Mouse (Mus musculus) heart, postnatal 25 days (tissue): Measurements from ENCODE around the gene Usp53. TPM values are rescaled to one million over a fixed set of nuclear protein-coding genes. Genes with fewer than 3 reads are reported as not detected.

Experiments used
- DNase-seq: peaks from one replicate; pipeline ENCODE4 v3.0.0; 2022; ENCODE audit warnings: low spot score
- intact Hi-C: fragments of 180-260 bp; cut with DNase I; formaldehyde crosslinking; loops from one replicate; pipeline ENCODE4 v1.15.1; 2025
- total RNA-seq, 2 experiments: library from RNA; stranded (reverse); gene quantifications; 2 replicates each; pipeline ENCODE4 v1.2.3; 2021

Gene Usp53
- total RNA-seq: 1 to 10 TPM; 7.7 to 9.4 TPM

- peak; percentile 91 for DNase-seq
- intact Hi-C loops: loop anchor here (5.0 to 10.0 kb wide), 2 partner anchors 62 to 520 kb away; partner anchors contain the start of gene 1810037I17Rik
Observed at GRCm38 (mm10) chr3:122984249-122985182, at the start of gene Usp53. Gene Usp53, minus strand, starts transcription at chr3:122984510.

- intact Hi-C loops: loop anchor here (5.0 kb wide), 1 partner anchor 38 kb away; no protein-coding TSS in a partner anchor
- no peak for DNase-seq
Observed at GRCm38 (mm10) chr3:123033804-123034203, 49.5 kb upstream of the Usp53 start.

GRCm38 (mm10) chr3:123025634-123026033 lies 41.3 kb upstream of the Usp53 start:
- DNase-seq: no peak
- intact Hi-C loops: loop anchor here (5.0 kb wide), 1 partner anchor 77 kb away; no protein-coding TSS in a partner anchor

GRCm38 (mm10) chr3:123024496-123025234 lies 40.4 kb upstream of the Usp53 start:
- intact Hi-C loops: loop anchor here (5.0 kb wide), 1 partner anchor 78 kb away; no protein-coding TSS in a partner anchor
- DNase-seq: no peak

- DNase-seq: no peak
- intact Hi-C loops: no loop called here
Observed at GRCm38 (mm10) chr3:123018792-123019191, 34.5 kb upstream of the Usp53 start.

GRCm38 (mm10) chr3:123013476-123013875 lies 29.2 kb upstream of the Usp53 start:
- DNase-seq: no peak
- intact Hi-C loops: no loop called here

- intact Hi-C loops: no loop called here
- DNase-seq: no peak
Observed at GRCm38 (mm10) chr3:123009417-123009816, 25.1 kb upstream of the Usp53 start.

GRCm38 (mm10) chr3:123007386-123007785 lies 23.1 kb upstream of the Usp53 start:
- intact Hi-C loops: no loop called here
- DNase-seq: no peak

GRCm38 (mm10) chr3:123001053-123001452 lies 16.7 kb upstream of the Usp53 start:
- intact Hi-C loops: no loop called here
- DNase-seq: no peak

GRCm38 (mm10) chr3:122998511-122998910 lies 14.2 kb upstream of the Usp53 start:
- intact Hi-C loops: no loop called here
- DNase-seq: no peak

GRCm38 (mm10) chr3:122996968-122997367 lies 12.7 kb upstream of the Usp53 start:
- DNase-seq: no peak
- intact Hi-C loops: no loop called here

GRCm38 (mm10) chr3:122986906-122987305 lies 2.6 kb upstream of the Usp53 start:
- intact Hi-C loops: loop anchor here (5.0 to 10.0 kb wide), 2 partner anchors 65 to 518 kb away; partner anchors contain the start of gene 1810037I17Rik
- no peak for DNase-seq

GRCm38 (mm10) chr3:122986386-122986785 lies 2.1 kb upstream of the Usp53 start:
- intact Hi-C loops: loop anchor here (5.0 to 10.0 kb wide), 2 partner anchors 64 to 518 kb away; partner anchors contain the start of gene 1810037I17Rik
- no peak for DNase-seq

GRCm38 (mm10) chr3:122985183-122985944 lies 1.1 kb upstream of the Usp53 start:
- intact Hi-C loops: loop anchor here (5.0 to 10.0 kb wide), 2 partner anchors 63 to 519 kb away; partner anchors contain the start of gene 1810037I17Rik
- DNase-seq: no peak

GRCm38 (mm10) chr3:122983849-122984248 lies 461 bp downstream of the Usp53 start:
- no peak for DNase-seq
- intact Hi-C loops: loop anchor here (10.0 kb wide), 1 partner anchor 521 kb away; no protein-coding TSS in a partner anchor

GRCm38 (mm10) chr3:122975964-122976363 lies 8.3 kb downstream of the Usp53 start:
- intact Hi-C loops: no loop called here

GRCm38 (mm10) chr3:122975363-122975762 lies 8.9 kb downstream of the Usp53 start:
- DNase-seq: no peak
- intact Hi-C loops: no loop called here

More at GRCm38 (mm10) chr3:122975964-122976363, 8.3 kb downstream of the Usp53 start:
- DNase-seq: no peak

GRCm38 (mm10) chr3:122974833-122975232 lies 9.5 kb downstream of the Usp53 start:
- intact Hi-C loops: no loop called here

GRCm38 (mm10) chr3:122972126-122972822 lies 12.0 kb downstream of the Usp53 start:
- no peak for DNase-seq
- intact Hi-C loops: no loop called here

More at GRCm38 (mm10) chr3:122974833-122975232, 9.5 kb downstream of the Usp53 start:
- DNase-seq: no peak
